Mouse (Mus musculus) frontal cortex, postnatal 10 days (tissue): ENCODE data around the gene Cldn4.
A peak's percentile ranks its signal among the peaks of the same experiment; 100 is the strongest.
"Not testable (repeated sequence)": the region's sequence is repeated elsewhere in the genome, so short reads cannot be mapped to it uniquely, and the experiment has no call there.

Experiments
- DNase-seq, 2 experiments: peaks; one replicate each; pipeline ENCODE4 v3.0.0; 2022; ENCODE audit warnings: low spot score in 2 of 2, mixed read lengths in 1 of 2

Gene Cldn4

DNA sequence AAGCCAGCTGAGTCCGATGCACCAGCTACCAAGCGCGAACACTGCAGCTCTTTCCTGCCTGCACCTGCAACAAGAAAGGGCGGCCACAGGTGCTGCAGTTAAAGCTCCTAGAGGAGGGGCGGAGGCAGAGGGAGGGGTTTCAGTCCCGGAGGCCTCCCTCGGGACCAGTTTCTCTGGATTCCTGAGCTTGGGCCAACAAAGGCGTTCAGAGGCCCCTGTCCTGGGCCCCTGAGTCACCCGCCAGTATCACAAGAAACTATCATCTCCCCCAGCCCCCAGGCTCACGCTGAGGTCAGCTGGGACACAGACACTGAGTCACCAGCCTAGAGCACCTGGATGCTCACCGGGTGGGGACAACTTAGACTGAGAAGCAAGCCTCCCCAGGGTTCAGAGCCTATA lies at the start of gene Cldn4:
TSS of gene Cldn4 (minus strand) at position 78 of the 399 bp plus-strand sequence.
- no peak for DNase-seq

DNA sequence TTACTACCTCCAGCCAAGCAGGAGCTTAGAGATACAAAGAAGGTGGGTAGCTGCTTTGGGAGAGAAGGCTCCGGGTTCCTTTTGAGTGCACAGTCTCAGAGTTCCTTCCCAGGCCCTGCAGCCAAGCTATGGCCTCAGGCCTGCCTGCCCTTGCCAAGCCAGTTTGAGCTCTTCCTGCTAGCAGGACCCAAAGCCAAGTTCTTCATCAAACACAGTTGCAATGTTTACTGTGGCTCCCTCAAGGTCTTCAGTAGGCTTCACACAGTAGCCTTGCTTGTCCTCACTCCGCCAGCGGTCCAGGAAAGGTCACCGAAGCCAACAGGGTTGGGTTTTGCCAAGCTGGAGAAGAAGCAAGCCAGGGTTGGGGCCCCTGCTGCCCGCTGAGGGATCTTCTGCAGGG lies 45.8 kb upstream of the Cldn4 start:
- no peak for DNase-seq

DNA sequence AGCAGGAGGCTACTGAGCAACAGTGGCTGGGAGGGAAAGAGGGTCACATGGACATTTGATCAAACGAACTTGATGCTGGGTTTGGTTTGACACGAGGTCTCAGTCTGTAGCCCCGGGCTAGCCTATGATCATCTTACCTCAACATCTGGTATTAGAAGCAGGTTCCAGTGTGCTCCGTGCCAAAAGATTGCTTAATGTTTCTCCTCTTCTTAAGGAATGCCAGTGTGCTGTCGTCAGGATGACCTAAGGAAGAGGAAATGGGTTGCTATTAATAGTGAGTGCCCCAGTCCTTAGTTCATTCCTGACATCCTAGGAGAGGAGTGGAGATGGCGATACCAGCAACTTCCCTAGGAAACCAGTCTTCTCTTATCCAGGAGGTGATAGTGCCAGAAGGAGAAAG lies 43.0 kb upstream of the Cldn4 start:
- DNase-seq, result no peak

DNA sequence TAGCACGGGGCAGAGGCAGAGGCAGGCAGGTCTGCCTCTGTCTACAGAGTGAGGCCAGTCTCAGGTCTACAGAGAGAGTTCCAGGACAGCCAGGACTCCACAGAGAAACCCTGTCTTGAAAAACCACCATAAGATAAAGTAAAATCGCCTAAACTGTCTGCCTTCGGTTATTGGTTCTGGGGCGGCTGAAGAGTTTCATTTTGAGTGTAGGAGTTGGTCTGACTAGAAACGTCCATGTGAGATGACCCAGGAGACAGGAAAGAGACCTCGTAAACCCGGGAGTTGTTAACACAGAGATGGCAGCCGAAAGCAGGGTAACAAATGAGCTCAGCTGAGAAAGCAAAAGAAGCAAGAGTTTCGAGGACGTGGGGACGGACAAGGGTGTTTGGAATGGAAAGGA lies 42.4 kb upstream of the Cldn4 start:
- DNase-seq, result no peak

DNA sequence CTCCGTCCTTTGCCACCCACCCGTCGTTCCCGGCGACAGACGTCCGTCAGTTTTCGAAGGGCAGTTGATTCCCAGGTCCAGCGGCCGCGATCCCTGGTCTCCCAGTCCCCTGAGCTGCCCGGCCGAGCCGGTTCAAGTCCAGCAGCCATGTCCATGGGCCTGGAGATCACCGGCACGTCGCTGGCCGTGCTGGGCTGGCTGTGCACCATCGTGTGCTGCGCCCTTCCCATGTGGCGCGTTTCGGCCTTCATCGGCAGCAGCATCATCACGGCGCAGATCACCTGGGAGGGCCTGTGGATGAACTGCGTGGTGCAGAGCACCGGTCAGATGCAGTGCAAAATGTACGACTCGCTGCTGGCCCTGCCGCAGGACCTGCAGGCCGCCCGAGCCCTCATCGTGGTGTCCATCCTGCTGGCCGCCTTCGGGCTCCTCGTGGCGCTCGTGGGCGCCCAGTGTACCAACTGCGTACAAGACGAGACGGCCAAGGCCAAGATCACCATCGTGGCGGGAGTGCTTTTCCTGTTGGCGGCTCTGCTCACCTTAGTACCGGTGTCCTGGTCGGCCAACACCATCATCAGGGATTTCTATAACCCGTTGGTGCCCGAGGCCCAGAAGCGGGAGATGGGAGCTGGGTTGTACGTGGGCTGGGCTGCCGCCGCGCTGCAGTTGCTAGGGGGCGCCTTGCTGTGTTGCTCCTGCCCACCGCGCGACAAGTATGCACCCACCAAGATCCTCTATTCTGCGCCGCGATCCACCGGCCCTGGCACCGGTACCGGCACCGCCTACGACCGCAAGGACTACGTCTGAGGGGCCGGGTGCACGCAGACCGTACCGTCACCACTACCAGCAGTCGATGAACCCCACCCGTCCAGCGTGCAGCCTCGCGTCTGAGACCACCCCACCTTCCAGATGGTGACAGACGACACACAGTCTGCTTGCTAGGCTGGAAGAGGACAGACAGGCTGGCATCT lies 39.8 kb upstream of the Cldn4 start:
- no peak for DNase-seq

DNA sequence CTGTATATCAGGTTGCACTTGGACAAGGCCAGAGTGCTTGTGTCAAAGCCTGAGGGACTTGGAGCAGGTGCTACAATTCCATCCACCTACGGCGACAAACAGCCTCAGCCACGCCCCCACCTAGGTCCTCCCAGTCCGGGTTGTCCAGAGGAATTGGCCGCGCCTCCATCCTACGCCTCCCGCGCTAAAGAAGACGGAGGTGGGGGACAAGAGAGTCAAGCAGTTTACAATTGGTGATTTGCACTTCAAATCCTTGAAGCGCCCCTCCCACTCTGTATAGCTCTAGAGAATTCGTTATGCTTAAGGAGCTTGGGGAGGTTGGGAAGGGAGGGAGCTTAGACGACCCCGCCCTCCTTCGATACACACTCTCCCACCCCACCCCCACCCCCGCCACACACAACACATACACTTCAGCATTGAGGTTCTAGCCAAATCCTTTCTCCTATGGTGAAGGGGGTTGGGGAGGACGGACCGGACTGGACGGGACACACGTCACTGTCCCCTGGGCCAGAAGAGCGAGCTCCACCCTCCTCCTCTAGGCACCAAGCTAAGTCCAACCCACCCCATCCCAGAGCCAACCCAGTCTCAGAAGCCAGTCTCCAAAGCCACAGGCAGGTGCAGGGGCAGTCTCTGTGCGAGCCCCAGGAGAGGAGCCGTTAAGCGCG lies 39.0 kb upstream of the Cldn4 start, which contains the start of gene Cldn3:
TSS of gene Cldn3 (plus strand) at position 582 of the 665 bp plus-strand sequence.
- no peak for DNase-seq

DNA sequence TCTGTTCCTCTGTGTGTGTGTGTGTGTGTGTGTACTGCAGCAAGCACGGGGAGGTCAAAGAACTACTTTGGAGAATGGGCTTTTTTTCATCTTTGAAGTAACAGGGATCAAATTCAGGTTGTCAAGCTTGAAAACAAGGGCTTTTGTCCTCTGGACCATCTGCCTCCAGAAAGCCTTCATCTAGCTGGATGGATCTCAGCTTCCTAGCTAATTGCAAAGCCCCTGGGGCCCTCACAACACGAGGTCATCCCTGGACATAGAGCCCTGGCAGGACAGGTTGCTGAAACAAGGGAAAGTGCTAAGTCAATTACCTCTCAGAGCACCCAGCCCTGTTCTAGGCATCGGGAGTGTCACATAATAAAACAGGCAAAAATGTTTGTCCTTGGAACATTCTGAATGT lies 37.0 kb upstream of the Cldn4 start:
- DNase-seq, result no peak

DNA sequence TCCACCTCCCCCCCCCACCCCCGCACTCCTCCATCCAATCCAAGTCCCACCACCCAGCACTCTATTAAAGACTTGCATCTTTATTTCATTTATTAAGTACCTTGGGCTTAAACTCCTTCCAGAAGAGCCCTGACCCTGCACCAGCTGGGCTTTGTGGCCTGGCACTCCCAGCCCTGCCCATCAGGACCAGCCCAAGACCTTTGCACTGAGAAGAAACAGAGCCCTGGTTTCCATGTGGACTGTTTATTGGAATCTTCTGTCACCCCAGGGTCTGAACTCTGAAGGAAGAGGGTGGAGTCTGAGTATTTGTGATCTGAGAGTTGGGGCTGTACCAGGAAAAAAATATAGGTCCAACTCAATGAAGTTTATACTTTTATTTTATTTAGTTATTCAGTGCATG lies 36.4 kb upstream of the Cldn4 start:
- DNase-seq, result no peak

DNA sequence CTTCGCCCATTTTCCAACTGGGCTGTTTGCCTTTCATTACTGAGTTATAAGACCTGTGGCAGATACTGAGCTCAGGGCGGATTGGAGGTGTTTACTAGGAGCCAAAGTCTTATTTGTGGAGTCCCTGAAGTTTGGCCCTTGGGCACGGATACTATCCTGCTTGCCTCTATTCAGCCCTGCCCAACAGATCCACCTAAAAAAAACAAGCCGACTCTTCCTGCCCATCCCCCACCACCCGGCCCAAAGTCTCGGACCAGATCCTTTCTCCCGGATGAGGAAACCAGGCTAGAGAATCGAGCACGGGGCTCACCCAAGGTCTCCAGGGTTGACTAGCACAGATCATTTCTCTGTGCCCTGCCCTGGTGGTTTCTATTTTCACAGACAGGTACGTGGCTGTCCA lies 34.4 kb upstream of the Cldn4 start:
- no peak for DNase-seq

DNA sequence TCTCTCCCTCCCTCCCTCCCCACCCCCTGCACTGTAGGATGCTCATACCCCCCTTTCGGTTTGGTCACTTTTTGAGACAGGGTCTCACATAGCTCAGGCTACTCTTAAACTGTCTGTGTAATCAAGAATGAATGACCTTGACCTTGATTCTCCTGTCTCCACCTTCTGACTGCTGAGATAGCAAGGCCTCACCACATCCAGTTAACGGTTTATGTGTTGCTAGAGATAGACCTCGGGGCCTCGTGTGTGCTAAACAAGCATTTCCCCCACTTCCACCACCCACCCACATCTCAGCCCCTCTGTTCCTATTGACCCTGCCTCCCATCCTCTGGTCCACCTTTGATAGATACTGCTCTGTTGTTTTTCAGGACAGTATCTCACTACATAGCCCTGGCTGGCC lies 31.1 kb upstream of the Cldn4 start:
- DNase-seq, result no peak

DNA sequence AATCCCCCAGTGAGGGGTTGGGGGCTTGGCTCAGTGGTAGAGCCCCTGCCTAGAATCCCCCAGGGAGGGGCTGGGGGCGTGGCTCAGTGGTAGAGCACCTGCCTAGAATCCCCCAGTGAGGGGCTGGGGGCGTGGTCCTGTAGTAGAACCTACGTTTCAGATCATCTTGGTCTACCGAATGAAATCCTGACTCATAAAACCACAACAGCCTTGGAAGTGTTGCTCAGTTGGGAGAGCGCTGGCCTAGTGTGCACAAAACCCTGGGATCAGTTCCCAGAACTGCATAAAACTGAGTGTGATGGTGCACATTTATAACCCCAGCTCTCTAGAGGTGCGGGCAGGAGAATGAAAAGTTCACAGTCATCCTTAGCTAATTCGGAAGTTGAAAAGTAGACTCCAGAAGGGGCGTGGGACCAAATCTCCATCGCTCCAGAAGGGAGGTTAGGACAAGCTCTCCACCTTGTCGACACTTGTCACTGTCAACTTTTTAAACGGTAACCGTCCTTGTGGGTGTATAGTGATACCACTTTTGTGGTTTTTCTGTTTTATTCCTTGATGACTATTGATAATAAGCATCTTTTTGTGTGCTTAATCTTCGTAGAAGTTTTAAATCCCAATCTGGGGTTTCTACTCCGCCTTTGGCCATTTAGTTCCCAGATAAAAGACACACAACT lies 30.0 kb upstream of the Cldn4 start:
- no peak for DNase-seq

DNA sequence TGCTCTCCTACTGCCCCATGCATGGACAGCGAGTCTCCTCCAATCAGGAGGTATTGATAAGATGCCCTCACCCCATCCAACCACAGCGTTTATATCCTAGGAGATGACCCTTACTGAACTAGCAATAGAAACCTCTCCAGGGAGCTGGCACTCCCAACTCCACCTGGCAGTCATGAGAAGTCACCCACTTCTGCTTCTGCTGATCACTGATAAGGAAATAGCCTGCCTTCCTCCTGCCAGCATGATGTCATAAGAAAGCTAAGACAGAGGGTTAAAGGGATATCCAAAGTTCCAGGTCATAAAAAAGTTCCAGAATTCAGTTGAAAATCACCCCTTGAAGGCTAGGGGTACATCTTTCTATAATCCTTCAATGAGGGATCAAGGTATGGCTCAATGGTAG lies 29.4 kb upstream of the Cldn4 start:
- no peak for DNase-seq

DNA sequence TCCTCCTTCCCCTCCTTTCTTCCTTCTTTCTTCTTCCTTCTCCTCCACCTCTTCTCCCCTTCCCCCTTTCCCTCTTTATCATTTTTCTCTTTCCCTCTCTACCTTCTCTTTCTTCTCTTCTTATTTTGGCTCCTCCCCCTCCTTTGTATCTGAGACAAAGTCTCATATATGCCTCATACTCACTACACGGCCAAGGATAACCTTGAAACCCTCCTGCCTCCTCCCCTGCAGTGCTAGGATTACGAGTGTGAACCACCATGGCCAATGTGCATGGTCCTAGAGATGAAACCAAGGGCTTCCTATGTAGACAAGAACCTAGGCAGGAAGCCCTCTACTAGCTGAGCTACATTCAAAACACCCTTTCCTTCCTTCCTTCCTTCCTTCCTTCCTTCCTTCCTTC lies 28.2 kb upstream of the Cldn4 start:
- DNase-seq, result no peak

DNA sequence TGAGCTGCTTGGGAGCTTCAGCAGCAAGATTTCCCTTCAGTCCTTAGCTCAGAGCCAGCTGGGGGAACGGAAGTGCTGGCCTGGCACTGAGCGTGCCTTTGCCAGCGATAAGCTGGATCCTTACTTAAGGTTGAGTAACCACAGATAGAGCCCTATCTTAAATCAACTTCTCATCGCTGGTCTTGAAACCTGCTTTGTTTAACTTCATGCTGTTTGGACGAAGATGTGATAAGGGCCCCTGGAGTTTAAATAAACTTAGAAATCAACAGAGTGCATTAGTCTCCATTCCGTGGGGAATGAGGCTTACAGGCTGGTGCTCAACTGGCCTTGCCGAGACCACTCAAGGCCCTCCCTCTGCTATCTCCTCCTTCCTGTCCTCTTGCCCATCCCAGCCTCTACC lies 27.6 kb upstream of the Cldn4 start:
- DNase-seq, result no peak

DNA sequence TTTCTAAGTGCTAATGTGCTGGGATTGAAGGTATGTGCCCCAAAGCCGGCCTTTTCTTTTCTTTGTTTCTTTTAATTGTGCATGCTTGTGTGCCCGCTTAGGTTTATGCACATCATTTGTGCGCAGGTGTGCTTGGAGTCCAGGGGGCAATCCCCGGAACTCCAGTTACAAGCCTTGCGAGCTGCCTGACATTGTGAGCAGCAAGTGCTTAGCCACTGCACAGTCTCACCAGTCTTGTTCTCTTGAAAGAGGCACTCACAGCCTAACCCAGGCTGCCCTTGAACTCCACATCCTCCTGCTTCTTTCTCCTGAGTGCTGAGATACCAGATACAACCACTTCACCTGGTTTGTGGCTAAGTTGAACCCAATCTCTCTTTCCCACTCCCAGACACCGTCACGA lies 26.8 kb upstream of the Cldn4 start:
- DNase-seq, result no peak

DNA sequence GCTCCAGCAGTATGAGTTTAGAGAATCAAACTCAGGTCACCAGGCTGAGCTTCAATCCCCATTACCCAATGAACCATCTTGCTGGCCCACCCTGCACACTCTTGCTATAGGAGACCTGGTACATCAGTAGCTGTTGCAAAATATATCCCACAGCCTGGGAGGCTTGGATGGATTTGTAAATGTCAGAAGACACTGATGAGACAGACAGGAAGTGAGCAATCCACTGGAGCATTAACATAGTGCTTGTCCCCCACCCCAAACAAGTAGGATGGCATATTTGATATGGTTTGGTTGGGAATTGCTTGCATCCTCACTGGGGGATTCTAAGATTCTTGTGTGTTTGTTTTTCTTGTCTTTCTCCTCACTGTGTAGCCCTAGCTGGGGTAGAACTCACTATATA lies 26.3 kb upstream of the Cldn4 start:
- no peak for DNase-seq

DNA sequence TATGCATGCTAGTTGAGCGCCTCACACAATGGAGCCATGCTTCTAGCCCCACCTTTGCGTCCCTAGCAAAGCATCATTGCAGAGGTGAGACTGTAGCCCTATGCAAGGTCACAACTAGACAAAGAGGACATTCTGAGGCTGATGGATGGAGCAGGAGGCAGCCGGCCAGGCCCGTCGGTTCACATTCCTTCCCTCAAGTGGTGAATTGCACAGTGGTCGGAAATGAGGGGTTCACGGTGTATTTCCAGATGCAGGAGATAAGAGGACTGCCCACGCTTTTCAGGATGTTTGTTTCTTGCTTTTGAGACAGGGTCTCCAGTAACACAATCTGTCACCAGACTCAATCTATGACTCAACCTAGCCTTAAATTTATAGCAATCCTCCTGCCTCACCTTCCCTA lies 23.9 kb upstream of the Cldn4 start:
- no peak for DNase-seq

DNA sequence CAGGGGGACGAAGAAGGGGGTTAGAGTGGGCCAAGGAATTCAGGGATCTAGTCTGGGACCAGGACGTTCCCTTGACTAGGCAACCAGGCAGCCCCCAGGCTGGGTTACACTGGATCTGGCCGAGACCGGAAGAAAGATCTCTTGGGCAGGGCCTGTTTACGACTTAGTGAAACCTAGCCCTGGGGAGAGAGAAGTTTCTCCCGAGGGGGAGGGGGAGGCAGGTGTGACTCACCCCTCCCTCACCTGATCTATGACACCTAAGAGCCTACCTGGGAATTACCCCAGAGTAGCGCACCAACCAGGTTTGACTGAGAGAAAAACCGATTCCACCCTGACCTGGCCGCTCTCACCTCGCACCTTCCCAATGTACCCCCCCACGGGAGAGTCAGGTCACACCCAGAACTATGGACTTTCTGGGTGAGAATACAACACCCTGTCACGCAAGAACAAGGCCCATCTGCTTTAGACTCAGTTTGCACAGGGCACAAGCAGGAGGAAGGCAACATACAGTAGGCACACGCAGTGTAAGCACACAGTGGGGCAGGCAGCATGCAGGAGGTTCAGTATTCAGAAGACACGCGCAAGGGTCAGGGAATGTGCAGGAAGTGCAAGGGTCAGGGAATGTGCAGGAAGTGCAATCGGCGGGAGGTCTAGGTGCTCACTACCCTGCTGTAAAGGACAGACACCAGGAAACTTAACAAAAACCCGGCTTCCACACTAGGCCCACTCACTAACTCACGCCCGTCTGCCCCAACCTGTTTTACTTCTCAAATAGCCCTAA lies 20.6 kb upstream of the Cldn4 start:
- DNase-seq, result no peak

DNA sequence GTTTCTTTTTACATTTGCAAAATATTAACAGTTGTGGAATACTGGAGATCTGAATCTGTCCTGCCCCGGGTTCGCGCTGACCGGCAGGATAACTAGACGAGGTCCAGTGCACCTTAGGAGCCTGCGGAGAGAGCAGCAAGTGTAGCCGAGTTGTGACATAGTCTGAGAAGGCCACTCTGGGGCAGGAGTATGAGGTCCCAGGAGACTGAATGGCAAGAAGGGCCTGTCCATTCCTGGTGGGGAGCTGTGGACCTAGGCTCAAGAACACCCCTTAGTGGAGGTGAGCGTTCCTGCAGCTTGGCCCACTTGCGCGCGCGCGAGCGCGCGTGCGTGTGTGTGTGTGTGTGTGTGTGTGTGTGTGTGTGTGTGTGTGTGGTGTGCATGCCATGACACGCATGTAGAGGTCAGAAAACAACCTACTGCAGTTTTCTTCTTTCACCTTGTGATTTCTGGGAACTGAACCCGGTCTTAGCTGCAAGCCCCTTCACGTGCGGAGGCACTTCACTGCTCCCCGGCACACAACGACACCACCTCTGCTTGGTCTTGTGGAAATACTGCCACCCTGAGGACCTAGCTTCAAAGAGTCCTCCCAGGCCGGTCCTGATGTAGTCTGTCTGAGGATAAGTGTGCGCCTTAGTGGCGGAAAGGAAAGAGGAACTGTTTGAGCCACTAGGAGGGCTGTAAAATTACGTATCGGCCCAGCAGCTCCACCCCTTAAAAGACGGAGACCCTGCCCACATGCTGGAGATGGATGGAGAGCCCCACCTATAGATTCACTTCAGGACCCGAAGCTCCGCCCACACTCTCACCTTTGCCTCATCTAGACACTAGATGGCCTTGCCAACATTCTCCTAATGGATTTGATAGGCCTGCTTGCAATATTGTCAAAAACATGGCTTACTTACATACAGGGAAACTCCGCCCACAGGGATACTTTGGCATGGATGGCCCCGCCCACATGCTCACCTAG lies 19.4 kb upstream of the Cldn4 start:
- DNase-seq, result peak; percentile 16 to 18

DNA sequence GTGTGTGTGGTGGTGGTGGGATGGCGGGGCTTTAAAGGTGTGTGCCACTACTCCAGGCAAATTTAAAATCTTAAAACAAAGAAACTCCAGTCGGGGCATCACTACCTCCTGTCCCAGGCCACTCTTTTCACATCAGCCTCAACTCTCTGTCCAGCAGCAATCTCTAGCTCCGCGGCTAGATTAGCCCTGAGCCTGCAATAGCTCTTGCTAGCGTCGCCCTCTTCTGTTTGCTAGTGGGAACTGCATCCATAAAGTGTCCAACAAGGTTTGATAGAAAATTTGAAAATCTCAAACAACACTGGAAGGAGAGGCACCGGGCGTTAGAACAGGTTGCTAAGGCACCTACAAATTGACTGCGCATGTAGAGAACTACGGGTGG lies 18.7 kb upstream of the Cldn4 start:
- peak in 1 of 2 experiments; percentile 56 for DNase-seq

DNA sequence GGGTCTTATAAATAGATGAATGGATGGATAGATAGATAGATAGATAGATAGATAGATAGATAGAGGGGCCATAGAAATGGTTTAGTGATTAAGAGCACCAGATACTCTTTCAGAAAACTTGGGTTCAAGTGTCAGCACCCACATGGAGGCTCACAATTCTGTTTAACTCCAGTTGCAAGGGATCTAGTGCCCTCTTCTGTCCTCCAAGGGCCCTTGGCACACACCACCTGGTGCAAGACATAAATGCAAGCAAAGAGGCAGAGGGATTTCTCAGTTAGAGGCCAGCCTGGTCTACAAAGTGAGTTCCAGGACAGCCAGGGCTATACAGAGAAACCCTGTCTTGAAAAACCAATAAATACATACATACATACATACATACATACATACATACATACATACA lies 17.9 kb upstream of the Cldn4 start:
- not testable (repeated sequence) for DNase-seq
